Mouse (Mus musculus): ENCODE data around the gene Agt.

GRCm38 (mm10) chr8:124530996-124531395 lies 38.5 kb downstream of the Agt start:
- no peak for TF ChIP-seq CTCF (conservative IDR thresholded peaks at IDR 0.05; ENCODE audit: insufficient read depth, insufficient read length, low read depth, low read length)
- no peak for TF ChIP-seq POLR2A (IDR thresholded peaks at IDR 0.05; ENCODE audit: low read depth, low read length)
